Mouse (Mus musculus): ENCODE data around the gene Acss2.

Gene Acss2

DNA sequence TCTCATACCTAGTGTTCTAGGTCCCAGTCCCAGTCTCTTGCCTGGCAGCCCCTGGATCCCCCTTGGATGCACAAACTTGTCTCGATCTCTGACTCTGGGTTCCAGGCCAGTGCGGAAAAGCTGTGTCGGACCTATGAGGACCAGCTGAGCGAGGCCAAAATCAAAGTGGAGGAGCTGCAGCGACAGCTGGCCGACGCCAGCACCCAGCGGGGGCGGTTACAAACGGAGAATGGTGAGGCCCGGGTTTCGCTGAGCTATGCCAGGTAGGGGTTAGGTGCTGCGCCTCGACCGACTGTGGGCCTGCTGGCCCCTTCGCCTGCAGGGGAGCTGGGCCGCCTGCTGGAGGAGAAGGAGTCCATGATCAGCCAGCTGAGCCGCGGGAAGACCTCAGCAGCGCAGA lies 112.4 kb downstream of the Acss2 start:
- DNase-seq: no peak

DNA sequence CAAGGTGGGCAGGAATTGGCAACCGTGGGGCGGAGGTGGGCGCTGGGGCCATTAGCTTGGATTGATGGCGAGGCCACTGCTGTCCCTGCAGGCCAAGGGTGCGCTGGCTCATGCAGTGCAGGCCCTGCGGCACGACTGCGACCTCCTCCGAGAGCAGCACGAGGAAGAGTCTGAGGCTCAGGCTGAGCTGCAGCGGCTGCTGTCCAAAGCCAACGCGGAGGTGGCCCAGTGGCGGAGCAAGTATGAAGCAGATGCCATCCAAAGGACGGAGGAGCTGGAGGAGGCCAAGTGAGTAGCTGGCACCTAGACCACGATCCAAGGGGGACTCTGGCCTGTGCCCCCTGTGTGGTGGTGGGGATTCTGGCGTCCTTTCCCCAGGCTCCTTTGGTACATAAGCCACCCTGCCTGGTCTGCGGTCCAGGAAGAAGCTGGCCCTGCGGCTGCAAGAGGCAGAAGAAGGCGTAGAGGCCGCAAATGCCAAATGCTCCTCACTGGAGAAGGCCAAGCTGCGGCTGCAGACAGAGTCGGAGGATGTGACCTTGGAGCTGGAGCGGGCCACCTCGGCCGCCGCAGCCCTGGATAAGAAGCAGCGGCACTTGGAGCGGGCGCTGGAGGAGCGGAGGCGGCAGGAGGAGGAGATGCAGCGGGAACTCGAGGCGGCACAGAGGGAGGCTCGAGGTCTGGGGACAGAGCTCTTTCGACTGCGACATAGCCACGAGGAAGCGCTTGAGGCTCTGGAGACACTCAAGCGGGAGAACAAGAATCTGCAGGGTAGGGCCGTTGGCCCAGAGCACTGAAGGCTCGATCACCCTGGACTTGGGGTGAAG lies 113.1 kb downstream of the Acss2 start:
- DNase-seq: no peak

DNA sequence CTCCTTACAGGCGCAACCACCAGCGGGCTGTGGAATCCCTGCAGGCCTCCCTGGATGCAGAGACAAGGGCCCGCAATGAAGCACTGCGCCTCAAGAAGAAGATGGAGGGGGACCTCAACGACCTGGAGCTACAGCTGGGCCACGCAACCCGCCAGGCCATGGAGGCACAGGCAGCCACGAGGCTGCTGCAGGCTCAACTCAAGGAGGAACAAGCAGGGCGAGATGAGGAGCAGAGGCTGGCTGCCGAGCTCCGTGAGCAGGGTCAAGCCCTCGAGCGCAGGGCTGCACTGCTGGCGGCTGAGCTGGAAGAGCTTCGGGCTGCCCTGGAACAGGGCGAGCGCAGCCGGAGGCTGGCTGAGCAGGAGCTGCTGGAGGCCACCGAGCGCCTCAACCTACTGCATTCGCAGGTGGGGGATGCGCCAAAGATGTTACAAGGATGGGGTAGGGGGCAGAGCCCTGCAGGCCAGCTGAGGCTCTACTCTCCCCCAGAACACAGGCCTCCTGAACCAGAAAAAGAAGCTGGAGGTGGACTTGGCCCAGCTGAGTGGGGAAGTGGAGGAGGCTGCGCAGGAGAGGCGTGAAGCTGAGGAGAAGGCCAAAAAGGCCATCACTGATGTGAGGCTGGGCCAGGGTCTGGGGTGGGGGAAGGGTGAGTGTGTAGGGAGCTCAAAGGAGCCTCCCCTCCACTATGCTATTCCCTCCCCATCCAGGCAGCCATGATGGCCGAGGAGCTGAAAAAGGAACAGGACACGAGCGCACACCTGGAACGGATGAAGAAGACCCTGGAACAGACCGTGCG lies 114.6 kb downstream of the Acss2 start:
- DNase-seq: no peak

- peak; percentile 58 for DNase-seq
Measured at GRCm38 (mm10) chr2:155633121-155633520, 115.4 kb downstream of the Acss2 start.

DNA sequence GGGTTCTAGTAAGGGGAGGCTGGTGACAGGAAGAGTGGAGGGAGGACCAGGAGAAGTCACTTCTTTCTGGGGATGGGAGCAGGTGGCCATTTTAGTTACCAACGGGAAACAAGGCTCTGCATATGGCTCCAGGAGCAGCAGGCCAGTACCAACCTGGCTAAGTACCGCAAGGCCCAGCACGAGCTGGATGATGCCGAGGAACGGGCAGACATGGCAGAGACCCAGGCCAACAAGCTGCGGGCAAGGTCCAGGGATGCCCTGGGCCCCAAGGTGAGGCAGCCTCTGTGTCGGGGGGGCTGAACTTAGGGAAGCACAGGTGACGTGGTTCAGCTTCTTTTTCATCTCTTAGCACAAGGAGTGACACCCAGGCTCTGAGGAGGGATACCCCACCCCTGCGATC lies 116.0 kb downstream of the Acss2 start:
- DNase-seq: no peak

GRCm38 (mm10) chr2:155634562-155634961 lies 116.8 kb downstream of the Acss2 start:
- no peak for DNase-seq

All from lung, postnatal 14 days (tissue).